Mouse (Mus musculus) kidney, adult 18-20 months (tissue): ENCODE measurements around the gene 4922502D21Rik.
"Not testable (repeated sequence)": the region's sequence is repeated elsewhere in the genome, so short reads cannot be mapped to it uniquely, and the experiment has no call there.

Source experiments
- DNase-seq: peaks from one replicate; pipeline ENCODE4 v3.0.0; 2021

4922502D21Rik gene

GRCm38 (mm10) chr6:129331610-129332009 lies at the start of gene 4922502D21Rik:
4922502D21Rik (minus strand) TSS chr6:129331796.
- no peak for DNase-seq

GRCm38 (mm10) chr6:129380454-129380853 lies 48.9 kb upstream of the 4922502D21Rik start:
- no peak for DNase-seq

- DNase-seq = no peak
Measured at GRCm38 (mm10) chr6:129374937-129375471, 43.4 kb upstream of the 4922502D21Rik start.

- no peak for DNase-seq
Measured at GRCm38 (mm10) chr6:129369374-129370132, 38.0 kb upstream of the 4922502D21Rik start.

GRCm38 (mm10) chr6:129365959-129366359 lies 34.4 kb upstream of the 4922502D21Rik start:
- DNase-seq = peak; percentile 3

GRCm38 (mm10) chr6:129363942-129364341 lies 32.3 kb upstream of the 4922502D21Rik start:
- no peak for DNase-seq

GRCm38 (mm10) chr6:129359515-129359914 lies 27.9 kb upstream of the 4922502D21Rik start:
- no peak for DNase-seq

GRCm38 (mm10) chr6:129356430-129356829 lies 24.8 kb upstream of the 4922502D21Rik start:
- DNase-seq = no peak

GRCm38 (mm10) chr6:129355774-129356173 lies 24.2 kb upstream of the 4922502D21Rik start:
- no peak for DNase-seq

- no peak for DNase-seq
Measured at GRCm38 (mm10) chr6:129351091-129351490, 19.5 kb upstream of the 4922502D21Rik start.

GRCm38 (mm10) chr6:129349524-129350352 lies 18.1 kb upstream of the 4922502D21Rik start:
- no peak for DNase-seq

GRCm38 (mm10) chr6:129344408-129344807 lies 12.8 kb upstream of the 4922502D21Rik start:
- DNase-seq = no peak

GRCm38 (mm10) chr6:129342391-129342790 lies 10.8 kb upstream of the 4922502D21Rik start, which contains the start of gene Clec12a:
Clec12a (plus strand) TSS chr6:129342691.
- DNase-seq = not testable (repeated sequence)

- no peak for DNase-seq
Measured at GRCm38 (mm10) chr6:129337751-129338150, 6.2 kb upstream of the 4922502D21Rik start.

GRCm38 (mm10) chr6:129333674-129334078 lies 2.1 kb upstream of the 4922502D21Rik start:
- DNase-seq = peak; percentile 40

- no peak for DNase-seq
Measured at GRCm38 (mm10) chr6:129326568-129327150, 4.9 kb downstream of the 4922502D21Rik start.

- no peak for DNase-seq
Measured at GRCm38 (mm10) chr6:129326016-129326415, 5.6 kb downstream of the 4922502D21Rik start.

GRCm38 (mm10) chr6:129319331-129319730 lies 12.3 kb downstream of the 4922502D21Rik start:
- DNase-seq = no peak

- DNase-seq = no peak
Measured at GRCm38 (mm10) chr6:129318395-129318794, 13.2 kb downstream of the 4922502D21Rik start.

- DNase-seq = no peak
Measured at GRCm38 (mm10) chr6:129316463-129316862, 15.1 kb downstream of the 4922502D21Rik start.

- no peak for DNase-seq
Measured at GRCm38 (mm10) chr6:129315698-129316097, 15.9 kb downstream of the 4922502D21Rik start.

GRCm38 (mm10) chr6:129314655-129315168 lies 16.9 kb downstream of the 4922502D21Rik start:
- DNase-seq = no peak

GRCm38 (mm10) chr6:129312499-129312898 lies 19.1 kb downstream of the 4922502D21Rik start:
- no peak for DNase-seq
